Mouse (Mus musculus): ENCODE results near the gene Col1a1. TPM values are rescaled to one million over a fixed set of nuclear protein-coding genes. Genes with fewer than 3 reads are reported as not detected.
A peak's percentile ranks its signal among the peaks of the same experiment; 100 is the strongest.

The Col1a1 gene
- polyA plus RNA-seq, 1 experiment from 2014 or later, result 85.4 TPM

DNA sequence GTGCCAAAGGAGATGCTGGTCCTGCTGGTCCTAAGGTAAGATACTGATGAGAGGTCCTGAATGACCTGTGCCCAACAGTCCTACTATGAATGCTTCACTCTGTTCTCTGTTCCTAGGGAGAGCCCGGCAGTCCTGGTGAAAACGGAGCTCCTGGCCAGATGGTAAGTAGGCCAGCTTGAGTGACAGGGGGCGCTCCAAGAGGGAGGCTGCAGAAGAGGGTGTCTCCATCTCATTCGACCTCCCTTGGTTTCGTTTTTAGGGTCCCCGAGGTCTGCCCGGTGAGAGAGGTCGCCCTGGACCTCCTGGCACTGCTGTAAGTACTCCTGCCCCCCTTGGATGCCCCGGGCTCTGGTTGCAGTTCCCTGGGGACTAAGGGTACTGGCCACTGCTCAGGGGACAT lies 5.1 kb downstream of the Col1a1 start:
- H3K9me3 ChIP-seq (replicated peaks), result no peaks in the 10 kb centered on the region
- no peak for DNase-seq (ENCODE audit: low spot score)
- no peaks in the 10 kb centered on the region for H3K36me3 ChIP-seq
- 38% methylated on average over 9 of the region's 9 CpGs for WGBS
- H3K27ac ChIP-seq (replicated peaks), result no peak overlapping the region
- peaks cover 29% of the 10 kb centered on the region for H3K4me1 ChIP-seq
- no peak overlapping the region for H3K4me3 ChIP-seq
- peaks cover 71% of the 10 kb centered on the region for H3K27me3 ChIP-seq (ENCODE audit: low read depth, poor library complexity, severe bottlenecking)

DNA sequence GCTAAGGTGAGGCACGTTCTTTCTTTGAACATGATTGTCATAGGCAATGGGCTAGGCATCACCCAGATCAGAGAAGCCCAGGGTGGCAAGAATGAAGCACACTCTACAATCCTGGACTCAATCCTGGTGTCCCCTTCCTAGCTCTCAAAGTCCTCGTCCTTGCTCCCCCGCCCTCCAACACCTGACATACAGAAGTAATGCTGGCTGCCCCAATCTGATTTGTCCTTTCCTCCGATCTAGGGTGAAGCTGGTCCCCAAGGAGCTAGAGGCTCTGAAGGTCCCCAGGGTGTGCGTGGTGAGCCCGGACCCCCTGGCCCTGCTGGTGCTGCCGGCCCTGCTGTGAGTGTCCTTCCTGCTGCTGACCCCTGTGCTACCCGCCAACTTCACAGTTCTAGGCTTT lies 5.8 kb downstream of the Col1a1 start:
- Histone ChIP-seq H3K9me3 (replicated peaks) (no peaks in the 10 kb centered on the region), H3K4me1 (peaks cover 23% of the 10 kb centered on the region), H3K36me3 (no peaks in the 10 kb centered on the region), H3K4me3 (no peak overlapping the region), H3K27ac (replicated peaks) (no peak overlapping the region), H3K27me3 (ENCODE audit: low read depth, poor library complexity, severe bottlenecking) (peaks cover 65% of the 10 kb centered on the region)
- DNase-seq (ENCODE audit: low spot score), result no peak
- WGBS, result 83% methylated on average over 8 of the region's 8 CpGs

DNA sequence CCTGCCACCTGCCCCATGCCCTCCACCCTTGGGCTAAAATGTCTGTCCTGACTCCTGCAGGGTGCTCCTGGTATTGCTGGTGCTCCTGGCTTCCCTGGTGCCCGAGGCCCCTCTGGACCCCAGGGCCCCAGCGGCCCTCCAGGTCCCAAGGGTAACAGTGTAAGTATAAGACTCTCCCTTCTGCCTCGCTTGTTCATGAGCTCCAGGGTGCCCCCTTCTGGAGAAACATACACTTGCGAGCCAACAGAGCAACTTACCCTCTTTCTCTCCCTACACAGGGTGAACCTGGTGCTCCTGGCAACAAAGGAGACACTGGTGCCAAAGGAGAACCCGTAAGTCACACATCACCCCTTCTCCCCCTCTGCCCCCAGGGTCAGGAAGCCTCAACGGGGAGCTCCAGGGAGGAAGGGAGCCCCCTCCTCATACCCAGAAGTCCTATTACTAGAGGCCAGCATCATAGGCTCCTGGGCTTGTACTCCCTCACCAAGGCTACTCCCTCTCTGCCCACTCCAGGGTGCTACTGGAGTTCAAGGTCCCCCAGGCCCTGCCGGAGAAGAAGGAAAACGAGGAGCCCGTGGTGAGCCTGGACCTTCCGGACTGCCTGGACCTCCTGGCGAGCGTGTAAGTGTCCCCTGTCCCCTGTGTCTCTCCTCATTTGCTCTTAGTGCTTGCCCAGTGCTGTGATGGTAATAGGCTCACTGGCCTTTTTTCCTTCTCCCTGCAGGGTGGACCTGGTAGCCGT lies 6.4 kb downstream of the Col1a1 start:
- Histone ChIP-seq H3K9me3 (replicated peaks) (no peaks in the 10 kb centered on the region), H3K27ac (replicated peaks) (no peak overlapping the region; the same call in 1 of the 2 replicates), H3K36me3 (no peaks in the 10 kb centered on the region), H3K4me1 (peaks cover 18% of the 10 kb centered on the region), H3K27me3 (ENCODE audit: low read depth, poor library complexity, severe bottlenecking) (peaks cover 60% of the 10 kb centered on the region), H3K4me3 (no peak overlapping the region)
- WGBS, result 54% methylated on average over 13 of the region's 13 CpGs
- DNase-seq (ENCODE audit: low spot score), result no peak

DNA sequence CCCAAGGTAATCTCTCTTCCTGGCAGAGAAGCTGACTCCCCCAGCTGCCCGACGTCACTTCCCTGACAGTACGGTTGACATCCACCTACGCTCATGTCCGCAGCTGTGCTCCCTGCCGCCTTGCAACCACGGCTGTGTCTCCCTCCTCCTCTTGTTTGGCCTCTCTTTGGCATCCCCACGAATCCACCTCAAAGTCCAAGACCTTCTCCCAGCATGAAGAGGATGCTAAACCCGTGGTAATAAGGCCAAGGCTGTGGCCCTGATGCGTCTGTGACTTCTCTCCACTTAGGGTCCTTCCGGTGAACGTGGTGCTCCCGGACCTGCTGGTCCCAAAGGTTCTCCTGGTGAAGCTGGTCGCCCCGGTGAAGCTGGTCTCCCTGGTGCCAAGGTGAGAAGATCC lies 7.0 kb downstream of the Col1a1 start:
- H3K27ac ChIP-seq (replicated peaks), result no peak overlapping the region; the same call in 1 of the 2 replicates
- H3K4me3 ChIP-seq, result no peak overlapping the region
- H3K9me3 ChIP-seq (replicated peaks), result no peaks in the 10 kb centered on the region
- 82% methylated on average over 15 of the region's 15 CpGs for WGBS
- no peak for DNase-seq (ENCODE audit: low spot score)
- peaks cover 11% of the 10 kb centered on the region for H3K4me1 ChIP-seq
- H3K36me3 ChIP-seq, result no peaks in the 10 kb centered on the region
- peaks cover 54% of the 10 kb centered on the region for H3K27me3 ChIP-seq (ENCODE audit: low read depth, poor library complexity, severe bottlenecking)

DNA sequence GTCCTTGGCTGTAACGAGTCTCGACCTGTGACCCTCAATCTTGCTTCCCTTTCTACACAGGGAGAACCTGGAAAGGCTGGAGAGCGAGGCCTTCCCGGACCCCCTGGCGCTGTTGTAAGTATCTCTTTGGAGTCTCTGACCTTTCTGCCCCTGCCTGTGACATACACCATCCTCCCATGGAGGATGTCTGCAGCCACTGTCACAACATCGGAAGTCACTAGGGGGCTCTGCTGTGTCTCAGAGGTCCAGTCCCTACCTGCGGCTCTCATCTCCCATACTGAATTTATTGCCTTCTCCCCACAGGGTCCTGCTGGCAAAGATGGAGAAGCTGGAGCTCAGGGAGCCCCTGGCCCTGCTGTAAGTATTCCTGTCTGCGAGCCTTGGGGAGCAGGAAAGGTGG lies 8.3 kb downstream of the Col1a1 start:
- H3K27me3 ChIP-seq (ENCODE audit: low read depth, poor library complexity, severe bottlenecking), result peaks cover 42% of the 10 kb centered on the region
- WGBS, result 21% methylated on average over 8 of the region's 8 CpGs

DNA sequence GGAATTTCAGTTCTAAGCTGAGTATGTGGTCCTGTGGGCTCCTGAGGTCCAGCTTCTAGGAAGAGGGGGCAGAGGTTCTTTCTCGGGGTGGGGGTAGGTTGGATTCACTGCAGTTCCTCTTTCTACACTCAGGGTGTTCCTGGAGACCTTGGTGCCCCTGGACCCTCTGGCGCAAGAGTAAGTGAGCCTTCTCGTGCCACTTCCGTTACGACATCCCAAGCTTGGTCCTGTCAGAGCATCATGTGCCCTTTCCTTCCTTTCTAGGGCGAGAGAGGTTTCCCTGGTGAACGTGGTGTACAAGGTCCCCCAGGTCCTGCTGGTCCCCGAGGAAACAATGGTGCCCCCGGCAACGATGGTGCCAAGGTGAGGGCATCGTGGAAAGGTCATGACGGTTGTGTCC lies 9.2 kb downstream of the Col1a1 start:
- no peak overlapping the region for H3K27ac ChIP-seq (replicated peaks)
- peaks cover 3% of the 10 kb centered on the region; the same call in 1 of the 2 replicates for H3K36me3 ChIP-seq
- WGBS, result 91% methylated on average over 12 of the region's 12 CpGs
- peaks cover 17% of the 10 kb centered on the region for H3K4me1 ChIP-seq
- peaks cover 2% of the 10 kb centered on the region; the same call in 1 of the 2 replicates for H3K9me3 ChIP-seq (replicated peaks)
- DNase-seq (ENCODE audit: low spot score), result no peak
- H3K27me3 ChIP-seq (ENCODE audit: low read depth, poor library complexity, severe bottlenecking), result peaks cover 35% of the 10 kb centered on the region
- no peak overlapping the region for H3K4me3 ChIP-seq

More for the DNA sequence above, 8.3 kb downstream of the Col1a1 start:
- DNase-seq (ENCODE audit: low spot score), result no peak
- Histone ChIP-seq H3K36me3 (no peaks in the 10 kb centered on the region), H3K4me1 (peaks cover 17% of the 10 kb centered on the region), H3K4me3 (no peak overlapping the region), H3K9me3 (replicated peaks) (no peaks in the 10 kb centered on the region), H3K27ac (replicated peaks) (no peak overlapping the region)

DNA sequence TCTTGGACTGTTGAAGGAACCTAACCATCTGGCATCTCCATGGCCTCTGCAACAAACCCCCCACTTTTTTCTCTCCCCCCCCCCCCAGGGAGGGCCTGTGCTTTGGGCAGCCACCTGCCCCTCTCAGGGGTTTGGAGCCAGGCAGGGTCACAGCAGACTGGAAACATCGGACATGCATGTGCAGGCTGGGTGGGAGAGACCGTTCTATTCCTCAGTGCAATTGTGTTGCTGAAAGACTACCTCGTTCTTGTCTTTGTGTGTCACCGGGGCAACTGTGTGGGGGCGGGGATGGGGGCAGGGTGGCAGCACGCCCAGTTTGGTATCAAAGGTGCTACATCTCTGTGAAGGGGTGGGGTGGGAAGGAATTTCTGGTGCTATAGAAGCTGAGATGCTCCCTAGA lies 16.1 kb downstream of the Col1a1 start:
- peaks cover 13% of the 10 kb centered on the region for H3K27me3 ChIP-seq (ENCODE audit: low read depth, poor library complexity, severe bottlenecking)
- peak; percentile 50 for DNase-seq (ENCODE audit: low spot score)
- peak overlapping the region; percentile 84 for H3K27ac ChIP-seq (replicated peaks)
- peaks cover 12% of the 10 kb centered on the region; the same call in 1 of the 2 replicates for H3K9me3 ChIP-seq (replicated peaks)
- peak overlapping the region; percentile 23 for H3K4me3 ChIP-seq
- H3K36me3 ChIP-seq, result peaks cover 11% of the 10 kb centered on the region; the same call in 1 of the 2 replicates
- peaks cover 28% of the 10 kb centered on the region for H3K4me1 ChIP-seq
- 5% methylated on average over 6 of the region's 6 CpGs for WGBS

DNA sequence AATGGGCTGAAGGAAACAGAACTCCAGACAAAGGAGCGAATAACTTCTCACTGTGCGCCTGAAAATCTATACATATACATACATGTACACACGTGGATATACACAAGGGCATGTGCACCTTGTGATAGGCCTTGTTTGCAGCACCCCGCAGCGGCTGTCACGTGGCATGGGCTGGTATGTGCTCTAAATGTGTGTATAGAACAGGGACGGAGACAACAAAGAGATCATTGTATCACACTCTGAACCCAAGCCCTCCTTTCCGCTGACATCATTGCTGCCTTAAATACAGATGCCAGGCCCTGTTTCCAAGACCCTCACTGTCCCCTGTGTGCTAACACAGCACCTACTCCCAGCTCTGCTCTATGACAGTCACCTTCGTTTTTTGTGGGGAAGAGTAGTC lies 19.1 kb downstream of the Col1a1 start:
- no peak overlapping the region for H3K27ac ChIP-seq (replicated peaks)

DNA sequence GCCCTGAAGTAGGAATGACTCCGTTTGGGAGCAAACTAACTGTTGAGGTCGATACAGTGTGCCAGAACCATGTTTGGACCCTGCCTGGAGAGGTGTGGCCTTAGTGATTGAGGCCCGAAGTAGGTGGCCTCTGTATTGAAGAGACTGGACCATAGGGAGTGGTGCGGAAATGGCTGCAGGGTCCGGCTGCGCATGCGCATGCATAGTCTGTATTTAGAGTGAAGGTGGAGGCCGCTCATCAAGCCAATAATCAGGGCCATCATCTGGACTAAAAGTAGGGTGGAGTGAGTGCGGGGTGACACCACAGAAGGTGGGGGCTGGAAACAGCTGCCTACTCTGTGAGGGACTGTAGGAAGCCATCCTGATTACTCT lies 21.7 kb downstream of the Col1a1 start:
- no peak overlapping the region for H3K27ac ChIP-seq (replicated peaks)

More for the DNA sequence above, 19.1 kb downstream of the Col1a1 start:
- Histone ChIP-seq H3K9me3 (replicated peaks) (peaks cover 11% of the 10 kb centered on the region; the same call in 1 of the 2 replicates), H3K36me3 (peaks cover 10% of the 10 kb centered on the region; the same call in 1 of the 2 replicates), H3K27me3 (ENCODE audit: low read depth, poor library complexity, severe bottlenecking) (peaks cover 11% of the 10 kb centered on the region), H3K4me3 (no peak overlapping the region), H3K4me1 (peaks cover 29% of the 10 kb centered on the region)
- whole genome bisulfite sequencing, result 81% methylated on average over 9 of the region's 9 CpGs
- DNase-seq (ENCODE audit: low spot score), result no peak

DNA sequence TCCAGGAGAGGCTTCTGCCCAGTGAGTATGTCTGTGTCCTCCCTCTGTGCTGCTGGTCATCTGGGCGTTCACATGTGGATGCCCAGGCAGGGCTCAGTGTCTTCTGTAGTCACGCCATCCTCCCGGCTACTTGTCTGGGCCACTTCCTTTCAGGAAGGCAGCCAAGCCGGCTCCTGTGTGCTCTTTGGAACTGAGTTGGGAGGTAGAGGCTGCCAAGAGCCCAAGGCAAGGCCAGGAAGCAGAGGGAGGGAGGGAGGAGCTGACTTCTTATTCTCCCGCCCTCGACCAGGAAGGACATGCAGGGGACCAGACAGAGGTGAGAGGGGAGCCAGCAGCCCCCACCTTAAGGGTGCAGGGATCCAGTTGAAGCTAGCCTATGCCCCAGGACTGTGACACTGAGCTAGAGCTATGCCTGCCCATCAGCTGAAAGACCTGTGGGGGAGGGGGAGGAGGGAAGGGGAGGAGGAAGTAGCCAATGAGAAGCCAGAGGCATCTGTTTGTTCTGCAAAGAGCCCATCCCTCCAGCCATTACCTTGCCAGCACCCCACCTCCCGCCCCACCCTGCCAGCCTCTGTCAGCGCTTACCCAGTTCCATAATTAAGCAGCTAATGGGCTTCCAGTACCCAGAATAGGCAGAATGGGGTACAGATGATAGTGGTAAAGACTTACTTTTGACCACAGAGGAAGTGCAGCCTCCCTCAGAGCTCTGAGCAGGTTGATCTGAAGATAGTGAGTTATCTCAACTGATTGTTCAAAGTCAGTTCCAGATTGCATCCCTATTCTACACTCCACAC lies 22.2 kb downstream of the Col1a1 start:
- H3K9me3 ChIP-seq (replicated peaks), result no peaks in the 10 kb centered on the region
- H3K36me3 ChIP-seq, result no peaks in the 10 kb centered on the region
- WGBS, result 26% methylated on average over 8 of the region's 8 CpGs
- peak overlapping the region; percentile 55; the same call in 1 of the 2 replicates for H3K27ac ChIP-seq (replicated peaks)
- no peak overlapping the region for H3K4me3 ChIP-seq
- H3K4me1 ChIP-seq, result peaks cover 14% of the 10 kb centered on the region
- peaks cover 7% of the 10 kb centered on the region for H3K27me3 ChIP-seq (ENCODE audit: low read depth, poor library complexity, severe bottlenecking)
- DNase-seq (ENCODE audit: low spot score), result no peak

More for the DNA sequence above, 21.7 kb downstream of the Col1a1 start:
- no peaks in the 10 kb centered on the region for H3K9me3 ChIP-seq (replicated peaks)
- no peaks in the 10 kb centered on the region for H3K36me3 ChIP-seq
- peaks cover 8% of the 10 kb centered on the region for H3K27me3 ChIP-seq (ENCODE audit: low read depth, poor library complexity, severe bottlenecking)
- DNase-seq (ENCODE audit: low spot score), result no peak
- no peak overlapping the region for H3K4me3 ChIP-seq
- H3K4me1 ChIP-seq, result peaks cover 20% of the 10 kb centered on the region
- WGBS, result 85% methylated on average over 9 of the region's 9 CpGs

DNA sequence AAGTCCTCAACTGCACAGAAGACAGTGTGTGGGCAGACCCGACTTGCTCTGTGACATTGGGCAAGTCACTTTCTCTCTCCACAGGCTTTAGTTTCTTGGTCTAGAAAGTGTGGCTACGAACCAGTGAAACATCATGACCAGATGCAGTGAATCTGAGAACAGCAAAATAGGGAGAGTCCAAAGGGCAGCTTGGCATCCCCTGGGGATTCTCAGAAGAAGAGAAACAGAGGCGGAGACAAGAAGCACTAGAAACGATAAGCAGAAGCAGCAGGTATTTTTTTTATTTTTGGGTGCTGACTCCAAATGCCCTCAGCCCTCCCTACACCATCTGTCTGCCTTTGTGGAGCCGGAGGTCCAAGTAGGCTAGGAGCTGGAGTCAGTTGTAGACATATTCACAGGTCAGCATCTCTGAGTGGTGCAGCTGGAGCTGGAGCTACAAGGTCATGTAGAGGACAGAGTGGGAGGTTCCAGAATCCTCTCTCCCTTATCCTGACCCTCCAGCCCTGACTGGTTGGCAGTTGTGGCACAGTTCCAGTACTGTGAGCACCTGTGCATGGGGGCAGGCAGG lies 26.6 kb downstream of the Col1a1 start:
- H3K9me3 ChIP-seq (replicated peaks), result no peaks in the 10 kb centered on the region
- H3K36me3 ChIP-seq, result no peaks in the 10 kb centered on the region
- no peak overlapping the region for H3K4me3 ChIP-seq
- DNase-seq (ENCODE audit: low spot score), result no peak
- H3K27ac ChIP-seq (replicated peaks), result no peak overlapping the region
- 82% methylated on average over 5 of the region's 5 CpGs for WGBS
- H3K4me1 ChIP-seq, result peaks cover 10% of the 10 kb centered on the region
- H3K27me3 ChIP-seq (ENCODE audit: low read depth, poor library complexity, severe bottlenecking), result no peaks in the 10 kb centered on the region; the same call in 1 of the 2 replicates

DNA sequence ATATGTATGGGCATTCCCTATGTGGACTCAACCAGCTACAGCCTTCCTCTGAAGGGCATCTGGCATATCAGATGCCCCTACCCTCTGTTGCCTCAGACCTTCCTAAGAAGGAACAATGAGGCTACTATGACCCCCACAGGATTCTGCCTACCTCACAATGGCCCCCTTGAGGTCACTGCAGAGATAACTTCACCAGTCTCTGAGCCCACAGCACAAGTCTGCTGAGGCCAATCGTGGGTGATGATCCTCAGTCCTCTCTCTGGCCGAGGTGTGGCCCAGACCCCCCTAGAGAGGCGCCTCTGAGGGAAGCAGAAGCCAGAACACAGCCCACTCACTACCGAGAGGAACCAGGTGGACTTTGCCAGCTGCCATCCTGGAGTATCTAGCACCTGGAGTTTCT lies 31.4 kb downstream of the Col1a1 start, which contains the start of gene Hils1:
Hils1 (plus strand) TSS at position 175 of the 400 bp plus-strand sequence.
- H3K4me3 ChIP-seq, result no peak within 1 kb of the TSS
- no peak for DNase-seq (ENCODE audit: low spot score)
- H3K27ac ChIP-seq (replicated peaks), result no peak within 1 kb of the TSS
- peaks cover 14% of the 10 kb centered on the region; the same call in 1 of the 2 replicates for H3K27me3 ChIP-seq (ENCODE audit: low read depth, poor library complexity, severe bottlenecking)
- 61% methylated on average over 4 of the region's 4 CpGs for WGBS
- no peaks in the 10 kb centered on the region for H3K9me3 ChIP-seq (replicated peaks)
- no peaks in the 10 kb centered on the region for H3K4me1 ChIP-seq
- H3K36me3 ChIP-seq, result no peaks in the 10 kb centered on the region

Measured in midbrain, embryonic 10.5 days (tissue).